Mouse (Mus musculus) limb, embryonic 11.5 days (tissue): Measurements from ENCODE around the gene Clk3. TPM values are rescaled to one million over a fixed set of nuclear protein-coding genes. Genes with fewer than 3 reads are reported as not detected.

ENCODE experiments used
- ATAC-seq: fragments of 200-750 bp; cut with Nextera tagmentation; 2 replicates; pipeline ENCODE4 v1.8.0; 2017; ENCODE audit warnings: low read depth; ENCODE audit not compliant: insufficient number of reproducible peaks, low FRiP score, low TSS enrichment
- DNase-seq: peaks from one replicate; pipeline ENCODE4 v3.0.0-alpha.2; 2015; ENCODE audit warnings: low spot score
- H3K27ac ChIP-seq: fragments of 300-500 bp; sonication (generic); replicated peaks from 2 replicates; pipeline ENCODE4 v1.5.1; 2014; ENCODE audit warnings: low read depth, mild to moderate bottlenecking, low read length
- H3K27me3 ChIP-seq: fragments of 300-500 bp; sonication (generic); 2 replicates; pipeline ENCODE4 v1.6.1; 2014; ENCODE audit warnings: mild to moderate bottlenecking, low read length, mixed read lengths; ENCODE audit not compliant: control insufficient read depth, insufficient read depth
- H3K36me3 ChIP-seq: fragments of 300-500 bp; sonication (generic); 2 replicates; pipeline ENCODE4 v1.6.1; 2014; ENCODE audit warnings: mild to moderate bottlenecking, low read length, moderate library complexity, mixed read lengths; ENCODE audit not compliant: control insufficient read depth, insufficient read depth
- H3K4me1 ChIP-seq: fragments of 300-500 bp; sonication (generic); 2 replicates; pipeline ENCODE4 v1.6.1; 2014; ENCODE audit warnings: low read length, mixed read lengths; ENCODE audit not compliant: control insufficient read depth, insufficient read depth
- H3K4me2 ChIP-seq: fragments of 300-500 bp; sonication (generic); 2 replicates; pipeline ENCODE4 v1.6.1; 2014; ENCODE audit warnings: low read depth, mild to moderate bottlenecking, moderate library complexity; ENCODE audit not compliant: severe bottlenecking
- H3K4me3 ChIP-seq: fragments of 300-500 bp; sonication (generic); 2 replicates; pipeline ENCODE4 v1.5.1; 2014; ENCODE audit warnings: low read depth, low read length
- H3K9ac ChIP-seq: fragments of 300-500 bp; sonication (generic); 2 replicates; pipeline ENCODE4 v1.6.1; 2014; ENCODE audit warnings: mild to moderate bottlenecking, low read length
- H3K9me3 ChIP-seq: fragments of 300-500 bp; sonication (generic); 2 replicates; pipeline ENCODE4 v1.6.1; 2016; ENCODE audit warnings: low read length; ENCODE audit not compliant: control insufficient read depth
- WGBS: fragments of 180-500 bp; shearing (Covaris S2); extraction: QIAGEN DNeasy Blood & Tissue Kit; methylation state at CpG from one replicate; pipeline ENCODE4 v1.1.7; 2014; 5-methylcytosine and 5-hydroxymethylcytosine counted together
- polyA plus RNA-seq: library from polyadenylated mRNA; unstranded; fragments of >200 nt; fragmentation: Nextera tagmentation; extraction: Ambion mirVana; gene quantifications from 2 replicates; pipeline ENCODE4 v1.2.1, GENCODE M21; 2014

The Clk3 gene
- polyA plus RNA-seq, 1 experiment from 2014 or later: 72.2 TPM

DNA sequence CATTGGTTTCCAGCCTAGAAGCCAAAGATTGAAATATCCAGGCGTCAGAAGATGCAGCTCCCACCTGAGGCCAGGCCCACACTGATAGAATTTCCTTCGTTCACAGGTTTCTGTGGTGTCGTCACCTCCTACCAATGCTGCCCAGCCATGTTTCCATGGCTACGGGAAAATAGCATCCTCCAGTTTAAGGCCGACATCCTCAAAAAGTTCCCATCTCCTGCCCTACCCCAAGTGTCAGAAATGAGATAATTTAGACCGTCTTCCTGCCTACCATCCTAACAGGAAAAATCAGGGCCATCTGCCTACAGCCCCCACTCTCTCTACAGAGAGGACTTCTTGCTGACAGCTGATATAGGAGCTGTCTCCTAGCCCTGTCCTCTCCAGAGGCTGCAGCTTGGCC lies 771 bp upstream of the Clk3 start:
- no peak for DNase-seq
- Histone ChIP-seq H3K9ac (no peak overlapping the region; the same call in 1 of the 2 replicates), H3K27me3 (no peaks in the 10 kb centered on the region), H3K27ac (no peak overlapping the region), H3K36me3 (no peaks in the 10 kb centered on the region; the same call in 1 of the 2 replicates), H3K9me3 (no peaks in the 10 kb centered on the region), H3K4me2 (peak overlapping the region; percentile 97), H3K4me1 (peaks cover 21% of the 10 kb centered on the region), H3K4me3 (peak overlapping the region; percentile 93)
- ATAC-seq: no peak
- WGBS: 37% methylated on average over 6 of the region's 6 CpGs

- peak overlapping the region; percentile 90 for H3K9ac ChIP-seq
- H3K4me1 ChIP-seq: peaks cover 21% of the 10 kb centered on the region
- H3K36me3 ChIP-seq: peaks cover 6% of the 10 kb centered on the region; the same call in 1 of the 2 replicates
- no peaks in the 10 kb centered on the region for H3K9me3 ChIP-seq
- H3K27me3 ChIP-seq: no peaks in the 10 kb centered on the region
- peak overlapping the region; percentile 93 for H3K4me3 ChIP-seq
- DNase-seq (peak; percentile 96), ATAC-seq (peak; percentile 89)
- under 1% methylated on average over 45 of the region's 45 CpGs for WGBS
- peak overlapping the region; percentile 97 for H3K4me2 ChIP-seq
- H3K27ac ChIP-seq: peak overlapping the region; percentile 96
These were observed 691 bp downstream of the Clk3 start for GRCm38 (mm10) chr9:57764974-57765363.

DNA sequence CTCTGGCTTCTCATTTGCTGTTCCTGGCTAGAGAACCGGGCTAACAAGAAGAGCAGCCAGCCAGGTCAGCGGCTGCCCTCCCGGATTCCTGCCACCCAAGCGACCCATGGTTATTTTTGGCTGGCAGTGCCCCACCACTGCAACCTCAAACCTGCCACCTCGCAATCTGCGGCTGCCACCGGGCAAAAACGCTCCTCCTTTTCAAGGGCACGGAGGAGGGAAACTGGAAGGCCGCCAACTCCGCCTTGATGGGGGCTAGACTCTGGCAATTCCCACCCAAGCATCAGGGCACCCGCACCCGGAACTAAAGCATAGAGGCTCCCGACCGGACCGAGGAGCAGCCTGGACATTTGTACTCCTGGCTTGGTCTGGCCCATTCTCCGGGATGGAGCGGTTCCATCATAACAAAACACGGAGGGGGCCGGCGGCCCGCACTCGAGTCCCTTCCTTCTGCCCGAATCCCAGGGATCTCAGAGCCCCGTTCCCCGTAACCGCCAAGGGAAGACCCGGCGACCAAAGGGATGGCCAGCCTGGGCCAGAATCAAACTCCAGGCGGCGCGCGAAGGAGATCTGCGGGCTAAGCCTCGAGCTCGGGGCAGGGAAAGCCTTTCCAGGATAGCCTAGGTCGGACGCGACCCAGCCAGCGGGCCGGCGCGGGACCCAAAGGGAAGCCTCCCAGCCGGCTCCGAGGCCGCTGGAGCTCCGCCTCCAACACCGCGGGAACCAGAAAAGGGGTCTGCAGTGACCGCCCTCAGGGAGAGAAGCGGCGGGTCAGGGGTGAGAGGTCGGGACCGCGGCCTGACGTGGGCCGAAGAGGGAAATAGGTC lies 1.3 kb downstream of the Clk3 start:
- Histone ChIP-seq H3K4me2 (peak overlapping the region; percentile 97), H3K4me1 (peaks cover 21% of the 10 kb centered on the region), H3K27me3 (no peaks in the 10 kb centered on the region), H3K27ac (peak overlapping the region; percentile 96), H3K36me3 (peaks cover 11% of the 10 kb centered on the region), H3K9me3 (no peaks in the 10 kb centered on the region), H3K4me3 (peak overlapping the region; percentile 93), H3K9ac (peak overlapping the region; percentile 90)
- DNase-seq: peak; percentile 35
- peak; percentile 72; the same call in 1 of the 2 replicates for ATAC-seq
- under 1% methylated on average over 56 of the region's 57 CpGs for WGBS

DNA sequence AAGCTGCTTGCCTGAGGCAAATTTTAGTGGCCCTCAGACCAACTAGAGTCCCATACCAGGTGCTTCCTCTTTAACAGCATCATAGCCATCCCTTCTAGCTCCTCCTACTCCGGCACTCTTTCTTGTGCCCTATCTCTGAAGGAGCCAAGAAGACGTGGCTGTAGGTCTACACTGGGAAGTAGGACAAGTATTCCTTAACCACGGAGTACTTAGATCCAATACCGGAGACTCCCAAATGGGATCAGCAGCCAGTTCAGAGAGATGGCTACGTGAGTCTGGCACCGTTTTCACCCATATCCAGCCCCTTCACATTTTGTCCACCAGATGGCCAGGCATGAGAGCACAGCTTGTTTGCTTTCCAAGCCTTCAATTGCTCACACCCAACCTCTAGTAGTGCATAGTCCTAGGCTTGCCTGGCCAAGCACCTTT lies 3.1 kb downstream of the Clk3 start:
- peak; percentile 33 for DNase-seq
- Histone ChIP-seq H3K4me3 (no peak overlapping the region), H3K36me3 (peaks cover 23% of the 10 kb centered on the region), H3K9me3 (no peaks in the 10 kb centered on the region), H3K9ac (no peak overlapping the region), H3K27me3 (no peaks in the 10 kb centered on the region), H3K4me1 (peaks cover 21% of the 10 kb centered on the region), H3K27ac (no peak overlapping the region), H3K4me2 (0 out of 2 replicates have a peak overlapping the region, but pooled peaks have one; percentile 5)
- 66% methylated on average over 6 of the region's 6 CpGs for WGBS
- ATAC-seq: no peak

DNA sequence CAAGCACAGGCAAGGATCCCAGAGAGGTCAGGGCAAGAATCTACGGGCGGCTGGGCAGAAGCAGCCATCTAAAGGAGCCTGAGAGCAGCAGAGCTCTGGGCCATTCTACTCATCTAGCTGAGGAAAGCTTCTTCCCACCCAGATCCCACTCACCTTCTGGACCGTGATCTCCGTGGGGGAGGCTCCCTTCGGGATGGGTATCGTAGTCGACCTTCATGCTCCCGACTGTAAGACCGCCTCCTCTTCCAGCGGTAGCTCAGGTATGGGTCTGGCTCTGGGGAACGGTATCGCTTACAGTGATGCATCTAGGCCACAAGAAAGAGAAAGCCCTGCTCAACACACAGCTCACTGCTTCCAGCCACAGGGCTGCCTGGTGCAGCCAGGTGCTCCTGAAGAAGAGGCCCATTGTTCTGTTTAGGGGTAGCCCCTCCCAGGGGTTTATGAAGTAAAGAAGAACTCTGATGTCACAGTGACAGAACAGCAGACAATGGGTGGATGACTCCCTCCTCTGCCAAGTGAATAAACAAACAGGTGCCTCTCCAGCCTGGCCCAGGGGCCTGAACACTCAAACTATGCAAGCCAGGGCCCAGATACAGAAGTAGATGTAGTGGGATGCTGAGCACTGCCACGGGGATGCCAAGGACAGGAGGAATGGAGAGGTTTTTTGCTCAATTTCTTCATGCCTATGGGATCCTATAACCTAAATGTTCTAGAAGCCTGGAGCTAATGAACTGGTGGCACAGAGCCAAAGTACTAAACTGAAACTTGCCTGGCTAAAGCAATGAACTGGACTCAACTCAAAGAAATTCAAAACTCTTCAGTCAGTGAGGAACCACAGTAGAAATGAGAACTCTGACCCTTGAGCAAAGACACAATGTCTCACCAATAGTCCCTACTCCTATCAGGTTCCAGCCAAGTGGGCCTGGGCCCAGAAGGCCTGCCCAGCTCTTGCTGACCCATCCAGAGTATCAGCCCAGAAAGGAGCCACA lies 3.8 kb downstream of the Clk3 start:
- Histone ChIP-seq H3K9ac (no peak overlapping the region), H3K4me1 (peaks cover 21% of the 10 kb centered on the region), H3K4me3 (no peak overlapping the region), H3K27me3 (no peaks in the 10 kb centered on the region), H3K4me2 (no peak overlapping the region), H3K9me3 (no peaks in the 10 kb centered on the region), H3K36me3 (peaks cover 30% of the 10 kb centered on the region), H3K27ac (no peak overlapping the region)
- ATAC-seq (no peak), DNase-seq (no peak)
- 96% methylated on average over 13 of the region's 13 CpGs for WGBS

GRCm38 (mm10) chr9:57760416-57761146 lies 5.1 kb downstream of the Clk3 start:
- 96% methylated on average over 24 of the region's 24 CpGs for WGBS
- Histone ChIP-seq H3K9ac (no peak overlapping the region), H3K4me3 (no peak overlapping the region), H3K9me3 (no peaks in the 10 kb centered on the region), H3K27ac (no peak overlapping the region), H3K36me3 (peaks cover 35% of the 10 kb centered on the region), H3K27me3 (no peaks in the 10 kb centered on the region), H3K4me2 (no peak overlapping the region), H3K4me1 (peaks cover 16% of the 10 kb centered on the region; the same call in 1 of the 2 replicates)
- DNase-seq: no peak
- ATAC-seq: no peak

GRCm38 (mm10) chr9:57759289-57759688 lies 6.4 kb downstream of the Clk3 start:
- 30% methylated on average over 6 of the region's 6 CpGs for WGBS
- Histone ChIP-seq H3K27me3 (no peaks in the 10 kb centered on the region), H3K9ac (no peak overlapping the region), H3K4me1 (peaks cover 16% of the 10 kb centered on the region; the same call in 1 of the 2 replicates), H3K9me3 (no peaks in the 10 kb centered on the region), H3K27ac (no peak overlapping the region), H3K4me3 (no peak overlapping the region), H3K4me2 (no peak overlapping the region), H3K36me3 (peaks cover 39% of the 10 kb centered on the region)
- DNase-seq: peak; percentile 73
- no peak for ATAC-seq
